Mouse (Mus musculus): ENCODE measurements around the gene Crim1. TPM values are rescaled to one million over a fixed set of nuclear protein-coding genes. Genes with fewer than 3 reads are reported as not detected.

Crim1 gene
- polyA plus RNA-seq, 1 experiment = 19.2 TPM

DNA sequence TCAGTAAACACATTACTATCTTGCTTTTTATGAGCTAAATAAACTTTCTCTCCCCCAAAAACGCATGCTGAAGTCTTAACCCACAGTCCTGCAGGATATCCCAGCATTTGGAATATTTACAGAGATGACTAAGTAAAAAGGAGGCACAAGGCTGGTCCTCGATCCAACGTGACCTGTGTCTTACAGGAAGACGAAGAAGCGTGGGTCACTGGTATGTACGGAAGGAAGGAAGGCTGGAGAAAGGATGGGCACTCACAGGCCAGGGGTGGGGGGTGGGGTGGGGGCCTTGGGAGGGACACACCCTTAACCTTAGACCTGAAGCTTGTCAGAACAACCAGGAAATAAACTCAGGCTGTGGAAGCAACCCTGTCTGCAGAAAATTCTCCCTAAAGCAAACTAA lies 202.1 kb downstream of the Crim1 start:
- H3K36me3 ChIP-seq (ENCODE audit: control insufficient read depth, insufficient read depth, low read length) = peaks cover 7% of the 10 kb centered on the region
- no peaks in the 10 kb centered on the region for H3K27me3 ChIP-seq (ENCODE audit: control insufficient read depth, insufficient read depth, low read length)
- peaks cover 9% of the 10 kb centered on the region for H3K4me1 ChIP-seq (replicated peaks; ENCODE audit: control insufficient read depth, insufficient read depth, low read length)
- TF ChIP-seq CTCF (IDR thresholded peaks at IDR 0.05; ENCODE audit: borderline replicate concordance, control insufficient read depth, extremely low read depth, insufficient read depth, low read length, poor library complexity) = no peak
- no peak for TF ChIP-seq POLR2A (IDR thresholded peaks at IDR 0.05; ENCODE audit: control insufficient read depth, extremely low read depth, insufficient read depth, low read length, poor library complexity)
- DNase-seq = no peak
- 96% methylated on average over 6 of the region's 6 CpGs for WGBS
- no peak overlapping the region for H3K4me3 ChIP-seq (ENCODE audit: control insufficient read depth, insufficient read depth, low read length)
- H3K27ac ChIP-seq (ENCODE audit: control insufficient read depth, insufficient read depth, low read length) = no peak overlapping the region

DNA sequence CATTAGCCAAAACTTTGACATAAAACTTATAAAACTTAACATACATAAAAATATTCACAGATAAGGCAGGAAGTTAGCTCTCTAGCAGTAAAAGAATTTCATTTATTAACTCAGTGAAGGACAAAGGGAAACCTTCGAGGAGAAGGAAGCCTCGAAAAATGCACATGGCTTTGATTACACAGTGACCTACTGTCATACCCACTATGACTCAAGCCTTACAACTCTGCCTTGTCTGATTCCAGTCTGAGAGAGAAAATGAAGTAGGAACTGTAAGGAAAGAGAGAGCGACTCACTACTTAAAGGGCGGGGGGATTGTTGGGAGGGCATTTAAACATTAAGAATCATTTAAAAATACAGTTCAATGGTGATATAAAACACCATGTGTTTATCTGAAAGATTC lies 203.2 kb downstream of the Crim1 start:
- H3K27ac ChIP-seq (ENCODE audit: control insufficient read depth, insufficient read depth, low read length) = no peak overlapping the region
- TF ChIP-seq POLR2A (IDR thresholded peaks at IDR 0.05; ENCODE audit: control insufficient read depth, extremely low read depth, insufficient read depth, low read length, poor library complexity) (no peak), CTCF (IDR thresholded peaks at IDR 0.05; ENCODE audit: borderline replicate concordance, control insufficient read depth, extremely low read depth, insufficient read depth, low read length, poor library complexity) (no peak)
- no peak for DNase-seq
- H3K4me3 ChIP-seq (ENCODE audit: control insufficient read depth, insufficient read depth, low read length) = no peak overlapping the region
- 93% methylated on average over 4 of the region's 4 CpGs for WGBS
- H3K27me3 ChIP-seq (ENCODE audit: control insufficient read depth, insufficient read depth, low read length) = no peaks in the 10 kb centered on the region
- peaks cover 7% of the 10 kb centered on the region for H3K36me3 ChIP-seq (ENCODE audit: control insufficient read depth, insufficient read depth, low read length)
- peaks cover 9% of the 10 kb centered on the region for H3K4me1 ChIP-seq (replicated peaks; ENCODE audit: control insufficient read depth, insufficient read depth, low read length)

DNA sequence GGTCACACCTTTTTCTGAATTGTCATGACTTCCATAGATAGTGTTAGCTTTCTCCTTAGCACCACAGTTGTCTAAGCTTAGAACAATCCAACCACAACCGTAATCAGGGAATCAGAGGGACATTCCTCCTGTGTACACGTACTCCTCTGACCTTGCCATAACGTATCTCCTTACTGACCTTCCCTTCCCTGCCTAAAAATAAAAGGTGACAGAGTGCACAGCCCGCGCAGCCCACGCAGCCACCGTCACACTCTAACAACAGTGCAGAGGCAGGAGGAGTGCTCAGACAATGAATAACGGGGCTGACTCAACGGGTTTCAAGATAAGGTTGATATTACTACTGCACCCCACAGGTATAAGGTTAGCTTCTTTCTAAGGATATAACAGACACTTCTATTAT lies 203.8 kb downstream of the Crim1 start:
- Histone ChIP-seq H3K4me1 (replicated peaks; ENCODE audit: control insufficient read depth, insufficient read depth, low read length) (peaks cover 9% of the 10 kb centered on the region), H3K27me3 (ENCODE audit: control insufficient read depth, insufficient read depth, low read length) (no peaks in the 10 kb centered on the region), H3K4me3 (ENCODE audit: control insufficient read depth, insufficient read depth, low read length) (no peak overlapping the region), H3K36me3 (ENCODE audit: control insufficient read depth, insufficient read depth, low read length) (peaks cover 7% of the 10 kb centered on the region), H3K27ac (ENCODE audit: control insufficient read depth, insufficient read depth, low read length) (no peak overlapping the region)
- no peak for TF ChIP-seq CTCF (IDR thresholded peaks at IDR 0.05; ENCODE audit: borderline replicate concordance, control insufficient read depth, extremely low read depth, insufficient read depth, low read length, poor library complexity)
- no peak for TF ChIP-seq POLR2A (IDR thresholded peaks at IDR 0.05; ENCODE audit: control insufficient read depth, extremely low read depth, insufficient read depth, low read length, poor library complexity)
- no peak for DNase-seq
- 94% methylated on average over 9 of the region's 9 CpGs for WGBS

DNA sequence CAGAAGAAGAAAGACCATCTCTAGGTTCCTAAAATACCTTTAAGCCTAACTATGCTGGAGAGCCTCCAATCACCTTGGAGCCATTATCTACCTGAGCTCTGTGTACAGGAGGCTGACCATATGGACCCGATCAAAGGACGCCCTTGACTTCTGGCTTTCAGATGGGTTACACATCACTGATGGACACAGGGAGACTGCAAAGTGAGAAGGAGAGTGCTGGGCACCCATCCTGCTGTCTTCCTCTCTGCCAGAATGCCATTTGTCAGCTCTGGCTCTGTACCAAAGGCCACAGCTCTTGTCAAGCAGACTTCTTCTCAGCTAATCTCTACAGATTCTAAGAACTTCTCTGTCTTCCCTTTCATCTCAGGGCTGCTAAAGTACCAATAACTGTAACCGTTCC lies 205.3 kb downstream of the Crim1 start:
- WGBS = over 99% methylated on average over 3 of the region's 3 CpGs
- Histone ChIP-seq H3K27me3 (ENCODE audit: control insufficient read depth, insufficient read depth, low read length) (no peaks in the 10 kb centered on the region), H3K36me3 (ENCODE audit: control insufficient read depth, insufficient read depth, low read length) (peaks cover 7% of the 10 kb centered on the region), H3K4me1 (replicated peaks; ENCODE audit: control insufficient read depth, insufficient read depth, low read length) (peaks cover 8% of the 10 kb centered on the region), H3K4me3 (ENCODE audit: control insufficient read depth, insufficient read depth, low read length) (no peak overlapping the region), H3K27ac (ENCODE audit: control insufficient read depth, insufficient read depth, low read length) (no peak overlapping the region)
- TF ChIP-seq POLR2A (IDR thresholded peaks at IDR 0.05; ENCODE audit: control insufficient read depth, extremely low read depth, insufficient read depth, low read length, poor library complexity) (no peak), CTCF (IDR thresholded peaks at IDR 0.05; ENCODE audit: borderline replicate concordance, control insufficient read depth, extremely low read depth, insufficient read depth, low read length, poor library complexity) (no peak)
- no peak for DNase-seq

DNA sequence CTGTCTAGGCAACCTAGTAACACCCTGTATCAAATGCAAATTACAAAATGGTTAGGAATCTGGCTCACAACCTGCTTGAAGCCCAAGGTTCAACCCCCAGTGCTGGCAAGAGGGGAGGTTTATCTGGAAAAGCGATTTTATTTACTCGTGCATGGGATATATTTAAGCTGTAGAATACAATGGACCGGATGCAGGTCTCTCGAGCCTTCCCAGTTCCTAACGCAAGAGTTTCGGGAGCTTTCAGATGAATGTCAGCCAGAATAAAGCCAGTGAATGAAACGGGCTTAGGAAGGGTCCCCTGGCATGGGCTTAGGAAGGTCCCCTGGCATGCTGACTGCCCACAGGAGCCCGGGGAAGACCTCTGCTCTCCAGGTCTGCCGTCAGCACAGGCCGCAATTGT lies 206.8 kb downstream of the Crim1 start:
- TF ChIP-seq POLR2A (IDR thresholded peaks at IDR 0.05; ENCODE audit: control insufficient read depth, extremely low read depth, insufficient read depth, low read length, poor library complexity) = no peak
- TF ChIP-seq CTCF (IDR thresholded peaks at IDR 0.05; ENCODE audit: borderline replicate concordance, control insufficient read depth, extremely low read depth, insufficient read depth, low read length, poor library complexity) = no peak
- H3K36me3 ChIP-seq (ENCODE audit: control insufficient read depth, insufficient read depth, low read length) = peaks cover 18% of the 10 kb centered on the region
- no peaks in the 10 kb centered on the region for H3K27me3 ChIP-seq (ENCODE audit: control insufficient read depth, insufficient read depth, low read length)
- WGBS = 97% methylated on average over 10 of the region's 10 CpGs
- H3K27ac ChIP-seq (ENCODE audit: control insufficient read depth, insufficient read depth, low read length) = no peak overlapping the region
- DNase-seq = no peak
- H3K4me1 ChIP-seq (replicated peaks; ENCODE audit: control insufficient read depth, insufficient read depth, low read length) = no peaks in the 10 kb centered on the region; the same call in 1 of the 2 replicates
- no peak overlapping the region for H3K4me3 ChIP-seq (ENCODE audit: control insufficient read depth, insufficient read depth, low read length)

DNA sequence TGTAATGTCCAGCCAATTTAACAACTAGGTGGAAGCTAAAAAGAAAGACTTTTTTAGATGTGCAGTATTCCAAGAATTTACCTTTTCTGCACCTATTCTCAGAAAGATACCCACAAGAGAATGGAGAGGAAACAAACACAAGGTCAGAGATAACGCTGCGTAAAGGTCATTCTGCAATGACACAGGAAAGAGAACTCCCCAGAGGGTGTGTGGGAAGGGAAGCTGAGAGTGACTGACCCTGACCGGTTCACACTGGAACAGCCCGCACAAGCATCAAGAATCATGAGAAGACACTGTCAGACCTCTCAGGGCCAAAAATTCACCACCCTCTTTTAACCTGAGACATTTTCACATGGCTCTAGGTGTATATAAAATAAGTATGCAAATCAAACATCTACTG lies 207.5 kb downstream of the Crim1 start:
- no peak overlapping the region for H3K27ac ChIP-seq (ENCODE audit: control insufficient read depth, insufficient read depth, low read length)
- H3K4me3 ChIP-seq (ENCODE audit: control insufficient read depth, insufficient read depth, low read length) = no peak overlapping the region
- 94% methylated on average over 4 of the region's 4 CpGs for WGBS
- no peaks in the 10 kb centered on the region for H3K27me3 ChIP-seq (ENCODE audit: control insufficient read depth, insufficient read depth, low read length)
- peaks cover 15% of the 10 kb centered on the region for H3K36me3 ChIP-seq (ENCODE audit: control insufficient read depth, insufficient read depth, low read length)
- DNase-seq = no peak
- no peaks in the 10 kb centered on the region; the same call in 1 of the 2 replicates for H3K4me1 ChIP-seq (replicated peaks; ENCODE audit: control insufficient read depth, insufficient read depth, low read length)
- TF ChIP-seq CTCF (IDR thresholded peaks at IDR 0.05; ENCODE audit: borderline replicate concordance, control insufficient read depth, extremely low read depth, insufficient read depth, low read length, poor library complexity) (no peak), POLR2A (IDR thresholded peaks at IDR 0.05; ENCODE audit: control insufficient read depth, extremely low read depth, insufficient read depth, low read length, poor library complexity) (no peak)

DNA sequence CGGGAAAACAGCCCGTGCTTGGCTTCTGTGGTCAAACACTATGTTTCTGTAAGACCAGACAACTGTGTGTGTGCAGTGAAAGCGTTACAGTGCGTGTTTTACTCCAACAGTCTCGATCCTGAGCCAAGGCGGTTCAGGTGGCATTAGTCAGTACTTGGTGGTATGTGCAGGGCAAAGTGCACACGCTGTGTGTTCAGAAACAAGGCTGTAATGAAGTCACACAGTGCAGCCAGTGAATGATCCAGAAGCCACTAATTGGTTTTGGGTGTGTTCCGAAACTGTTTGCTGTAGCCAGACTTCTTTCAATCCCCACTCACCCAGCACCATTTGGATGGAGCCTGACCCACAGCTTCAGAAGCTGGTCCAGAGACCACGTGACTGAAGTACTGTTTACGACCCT lies 208.3 kb downstream of the Crim1 start:
- Histone ChIP-seq H3K4me1 (replicated peaks; ENCODE audit: control insufficient read depth, insufficient read depth, low read length) (no peaks in the 10 kb centered on the region; the same call in 1 of the 2 replicates), H3K27ac (ENCODE audit: control insufficient read depth, insufficient read depth, low read length) (no peak overlapping the region)
- TF ChIP-seq CTCF (IDR thresholded peaks at IDR 0.05; ENCODE audit: borderline replicate concordance, control insufficient read depth, extremely low read depth, insufficient read depth, low read length, poor library complexity) = no peak
- no peak for TF ChIP-seq POLR2A (IDR thresholded peaks at IDR 0.05; ENCODE audit: control insufficient read depth, extremely low read depth, insufficient read depth, low read length, poor library complexity)

More for the DNA sequence above, 208.3 kb downstream of the Crim1 start:
- Histone ChIP-seq H3K36me3 (ENCODE audit: control insufficient read depth, insufficient read depth, low read length) (peaks cover 15% of the 10 kb centered on the region), H3K27me3 (ENCODE audit: control insufficient read depth, insufficient read depth, low read length) (no peaks in the 10 kb centered on the region), H3K4me3 (ENCODE audit: control insufficient read depth, insufficient read depth, low read length) (no peak overlapping the region)
- WGBS = 96% methylated on average over 10 of the region's 10 CpGs
- DNase-seq = no peak
